ENCODE assay signal across 8 mouse cellular contexts in the genomic region with DNA sequence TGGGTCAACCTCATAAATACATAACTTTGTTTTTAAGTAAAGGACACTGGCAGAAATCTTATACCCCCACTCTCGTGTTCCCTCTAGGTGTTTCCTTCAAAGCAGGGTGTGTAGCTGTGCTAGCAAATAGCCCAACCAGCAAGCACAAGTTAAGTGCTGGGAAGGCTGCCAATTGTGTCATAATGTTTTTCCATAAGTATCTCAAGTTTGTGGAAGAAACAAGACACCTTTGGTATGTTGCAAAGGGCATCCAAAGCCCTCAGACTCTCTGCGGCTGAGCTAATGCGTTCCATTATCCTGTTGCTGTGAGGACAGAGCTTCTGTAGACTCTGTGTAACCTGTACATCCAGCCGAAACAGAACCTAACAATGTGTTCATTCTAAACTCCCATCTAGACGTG.
A peak's percentile ranks its signal among the peaks of the same experiment; 100 is the strongest.
DNase-seq lines count a peak whose midpoint lies in the region; ATAC-seq and TF ChIP-seq lines count a peak whose summit lies in the region.

No protein-coding gene starts in this region.

- H3K27ac ChIP-seq in thymus, adult 2 months (ENCODE audit: control insufficient read depth, insufficient read depth, low read length) = no peak overlapping the region
- H3K27ac ChIP-seq in midbrain, embryonic 14.5 days (replicated peaks; ENCODE audit: low read depth, low read length) = no peak overlapping the region

- H3K36me3 ChIP-seq in thymus, adult 2 months (ENCODE audit: control insufficient read depth, insufficient read depth, low read length) = no peaks in the 10 kb centered on the region
- H3K36me3 ChIP-seq in midbrain, embryonic 14.5 days (ENCODE audit: control insufficient read depth, insufficient read depth, low read length) = no peaks in the 10 kb centered on the region

- no peak for TF ChIP-seq CTCF in thymus, adult 2 months (IDR thresholded peaks at IDR 0.05; ENCODE audit: borderline replicate concordance, control insufficient read depth, extremely low read depth, insufficient read depth, low read length, poor library complexity)

- WGBS in large intestine, adult 2 months = 17% methylated on average over 5 of the region's 5 CpGs
- 82% methylated on average over 5 of the region's 5 CpGs for WGBS in thymus, adult 2 months
- 85% methylated on average over 5 of the region's 5 CpGs for WGBS in midbrain, embryonic 14.5 days

- H3K27me3 ChIP-seq in thymus, adult 2 months (ENCODE audit: control insufficient read depth, insufficient read depth, low read length) = no peaks in the 10 kb centered on the region
- H3K27me3 ChIP-seq in midbrain, embryonic 14.5 days (ENCODE audit: control insufficient read depth, insufficient read depth, low read length) = no peaks in the 10 kb centered on the region

- no peaks in the 10 kb centered on the region for H3K4me1 ChIP-seq in thymus, adult 2 months (replicated peaks; ENCODE audit: control insufficient read depth, insufficient read depth, low read length)
- H3K4me1 ChIP-seq in midbrain, embryonic 14.5 days (ENCODE audit: control insufficient read depth, insufficient read depth, low read length) = no peaks in the 10 kb centered on the region

- TF ChIP-seq POLR2A in thymus, adult 2 months (IDR thresholded peaks at IDR 0.05; ENCODE audit: control insufficient read depth, extremely low read depth, insufficient read depth, low read length, poor library complexity) = no peak

- no peak overlapping the region for H3K4me3 ChIP-seq in thymus, adult 2 months (ENCODE audit: control insufficient read depth, insufficient read depth, low read length)
- no peak overlapping the region for H3K4me3 ChIP-seq in midbrain, embryonic 14.5 days (replicated peaks; ENCODE audit: low read depth, low read length)

- no peak overlapping the region for H3K4me2 ChIP-seq in midbrain, embryonic 14.5 days (ENCODE audit: low read length)

- H3K9me3 ChIP-seq in midbrain, embryonic 14.5 days (ENCODE audit: control insufficient read depth, low read length) = no peaks in the 10 kb centered on the region

- H3K9ac ChIP-seq in midbrain, embryonic 14.5 days (replicated peaks; ENCODE audit: low read length) = no peak overlapping the region

- no peak for ATAC-seq in midbrain, embryonic 14.5 days (ENCODE audit: low FRiP score, low TSS enrichment)

- peak; percentile 5 to 27 for DNase-seq in urinary bladder, adult 18-20 months (ENCODE audit: low spot score in 2 of 2)
- DNase-seq in urinary bladder, postnatal 10 days (ENCODE audit: low spot score) = no peak
- DNase-seq in gastrocnemius, postnatal 4 days (ENCODE audit: low spot score in 2 of 2) = peak; percentile 37 to 68
- DNase-seq in large intestine, adult 2 months (ENCODE audit: low read depth, low spot score) = peak; percentile 92
- DNase-seq in urinary bladder, postnatal 36 days (ENCODE audit: low spot score in 2 of 2) = peak; percentile 10 to 21
- DNase-seq in frontal cortex, adult 2 months (ENCODE audit: extremely low spot score in 1 of 2, low spot score in 1 of 2) = no peak
- no peak for DNase-seq in thymus, adult 2 months
- no peak for DNase-seq in midbrain, embryonic 14.5 days

Comparison
In these comparisons a context has a peak if more than half of its experiments do, and no peak if none do; other contexts are left out.
1. DNase-seq: peak in urinary bladder, adult 18-20 months (2 of 2), gastrocnemius, postnatal 4 days (2 of 2), large intestine, adult 2 months (single experiment) and urinary bladder, postnatal 36 days (2 of 2); none in urinary bladder, postnatal 10 days (single experiment), frontal cortex, adult 2 months (0 of 2), thymus, adult 2 months (single experiment) and midbrain, embryonic 14.5 days (single experiment).